Comparison of ENCODE assay signal across 7 mouse cellular contexts in the genomic region with DNA sequence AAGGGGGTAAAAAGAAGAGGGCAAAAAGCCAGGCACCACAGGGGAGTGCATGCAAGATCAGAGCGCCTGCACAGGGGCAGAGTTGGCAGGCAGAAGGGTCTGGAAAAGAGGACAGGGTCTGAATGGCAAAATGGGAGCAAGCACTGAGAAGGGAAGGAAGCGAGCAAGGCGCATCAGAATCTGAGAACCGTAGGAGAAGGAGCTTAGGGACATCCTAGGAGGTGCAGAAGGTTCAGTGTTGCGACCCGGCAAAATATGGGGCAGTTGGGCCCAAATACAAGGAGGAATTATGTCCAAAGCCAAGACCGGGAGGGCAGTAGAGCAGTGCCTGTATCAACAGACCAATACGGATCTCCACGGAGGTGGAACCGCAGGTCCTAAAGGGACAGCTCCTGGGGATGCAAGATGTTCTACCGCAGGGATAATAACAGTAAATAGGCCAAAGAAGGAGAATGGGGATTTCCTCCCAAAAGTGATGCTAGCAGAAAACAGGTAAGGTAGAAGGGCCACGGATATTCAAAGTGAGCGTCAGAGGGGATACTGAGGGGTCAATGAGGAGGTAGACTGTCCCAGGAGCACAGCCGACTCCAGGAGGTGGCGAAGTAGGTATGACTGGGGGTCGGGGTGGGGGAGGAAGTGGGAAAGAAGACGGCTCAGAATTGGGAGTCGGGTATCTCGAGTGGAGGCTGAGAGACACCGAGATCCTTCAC. TPM values are rescaled to one million over a fixed set of nuclear protein-coding genes. Genes with fewer than 3 reads are reported as not detected.
A peak's percentile ranks its signal among the peaks of the same experiment; 100 is the strongest.
DNase-seq lines count a peak whose midpoint lies in the region; ATAC-seq and TF ChIP-seq lines count a peak whose summit lies in the region.

No protein-coding gene starts in this region.

- intact Hi-C loops in gastrocnemius, postnatal 14 days (cut with DNase I; ENCODE audit: low total_unique reads), result no loop called here

- H3K79me2 ChIP-seq in liver, adult 2 months (ENCODE audit: control insufficient read depth, insufficient read depth, low read length), result peaks cover 39% of the 10 kb centered on the region

- no peaks in the 10 kb centered on the region for H3K27me3 ChIP-seq in liver, adult 2 months (ENCODE audit: control insufficient read depth, insufficient read depth, low read length)
- H3K27me3 ChIP-seq in embryonic facial prominence, embryonic 11.5 days (ENCODE audit: control insufficient read depth, insufficient read depth, low read length), result no peaks in the 10 kb centered on the region
- H3K27me3 ChIP-seq in intestine, embryonic 14.5 days (replicated peaks; ENCODE audit: control insufficient read depth, insufficient read depth, low read length), result no peaks in the 10 kb centered on the region
- peaks cover 11% of the 10 kb centered on the region for H3K27me3 ChIP-seq in midbrain, embryonic 12.5 days

- peaks cover 34% of the 10 kb centered on the region for H3K4me1 ChIP-seq in liver, adult 2 months (ENCODE audit: control insufficient read depth, insufficient read depth, low read length)
- H3K4me1 ChIP-seq in bone marrow, adult 2 months (ENCODE audit: control insufficient read depth, insufficient read depth, low read length), result no peaks in the 10 kb centered on the region; the same call in 1 of the 2 replicates
- peaks cover 5% of the 10 kb centered on the region for H3K4me1 ChIP-seq in embryonic facial prominence, embryonic 11.5 days (ENCODE audit: control insufficient read depth, insufficient read depth, low read length)
- H3K4me1 ChIP-seq in intestine, embryonic 14.5 days (replicated peaks; ENCODE audit: control insufficient read depth, insufficient read depth, low read length), result peaks cover 45% of the 10 kb centered on the region
- H3K4me1 ChIP-seq in midbrain, embryonic 12.5 days, result peaks cover 55% of the 10 kb centered on the region

- no peaks in the 10 kb centered on the region for H3K36me3 ChIP-seq in liver, adult 2 months (ENCODE audit: control insufficient read depth, insufficient read depth, low read length)
- H3K36me3 ChIP-seq in embryonic facial prominence, embryonic 11.5 days (replicated peaks; ENCODE audit: control insufficient read depth, insufficient read depth, low read depth, low read length), result no peaks in the 10 kb centered on the region
- 0 out of 2 replicates have a peak, but pooled peaks cover 5% of the 10 kb centered on the region for H3K36me3 ChIP-seq in intestine, embryonic 14.5 days (ENCODE audit: control insufficient read depth, insufficient read depth, low read length)
- no peaks in the 10 kb centered on the region for H3K36me3 ChIP-seq in midbrain, embryonic 12.5 days

- no peak for TF ChIP-seq POLR2A in liver, adult 2 months (IDR thresholded peaks at IDR 0.05; ENCODE audit: extremely low read depth, insufficient read depth, low read length)
- no peak for TF ChIP-seq POLR2A in bone marrow, adult 2 months (IDR thresholded peaks at IDR 0.05; ENCODE audit: borderline replicate concordance, control insufficient read depth, low read depth, low read length)

- peak overlapping the region; percentile 90 for H3K4me3 ChIP-seq in liver, adult 2 months (ENCODE audit: insufficient read depth, low read depth, low read length)
- peak overlapping the region; percentile 42 for H3K4me3 ChIP-seq in bone marrow, adult 2 months (replicated peaks; ENCODE audit: control insufficient read depth, low read depth, low read length)
- peak overlapping the region; percentile 84 for H3K4me3 ChIP-seq in embryonic facial prominence, embryonic 11.5 days (ENCODE audit: low read depth, low read length)
- H3K4me3 ChIP-seq in intestine, embryonic 14.5 days (ENCODE audit: low read depth, low read length), result peak overlapping the region; percentile 51
- peak overlapping the region; percentile 95 for H3K4me3 ChIP-seq in midbrain, embryonic 12.5 days

- no peak for ATAC-seq in embryonic facial prominence, embryonic 11.5 days (replicated peaks; ENCODE audit: insufficient number of reproducible peaks, low FRiP score, low TSS enrichment, low read depth)
- no peak for ATAC-seq in intestine, embryonic 14.5 days (replicated peaks; ENCODE audit: low FRiP score, low TSS enrichment, low read depth)
- no peak for ATAC-seq in midbrain, embryonic 12.5 days (ENCODE audit: low FRiP score, low read depth)

- peak overlapping the region; percentile 99 for H3K9ac ChIP-seq in liver, adult 2 months (ENCODE audit: low read depth, low read length)
- H3K9ac ChIP-seq in embryonic facial prominence, embryonic 11.5 days (replicated peaks; ENCODE audit: low read length), result peak overlapping the region; percentile 97
- peak overlapping the region; percentile 97 for H3K9ac ChIP-seq in intestine, embryonic 14.5 days (ENCODE audit: low read length)
- H3K9ac ChIP-seq in midbrain, embryonic 12.5 days (replicated peaks), result peak overlapping the region; percentile 99

- peak; percentile 52 for DNase-seq in liver, adult 2 months (ENCODE audit: extremely low read depth, low read depth, low spot score)
- DNase-seq in liver, result no peak
- DNase-seq in embryonic facial prominence, embryonic 11.5 days (ENCODE audit: low spot score), result peak; percentile 30
- peak; percentile 80 for DNase-seq in intestine, embryonic 14.5 days (ENCODE audit: low spot score)
- no peak for DNase-seq in gastrocnemius, postnatal 14 days

- peak overlapping the region; percentile 89 for H3K27ac ChIP-seq in liver, adult 2 months (replicated peaks; ENCODE audit: insufficient read depth, low read depth, low read length)
- no peak overlapping the region; the same call in 1 of the 2 replicates for H3K27ac ChIP-seq in bone marrow, adult 2 months (ENCODE audit: control insufficient read depth, insufficient read depth, low read depth, low read length, poor library complexity)
- peak overlapping the region; percentile 99 for H3K27ac ChIP-seq in embryonic facial prominence, embryonic 11.5 days (replicated peaks; ENCODE audit: low read depth, low read length)
- H3K27ac ChIP-seq in intestine, embryonic 14.5 days (ENCODE audit: low read depth), result peak overlapping the region; percentile 100; the same call in 1 of the 2 replicates
- peak overlapping the region; percentile 100 for H3K27ac ChIP-seq in midbrain, embryonic 12.5 days (replicated peaks)

- H3K4me2 ChIP-seq in embryonic facial prominence, embryonic 11.5 days (ENCODE audit: low read depth, low read length), result peak overlapping the region; percentile 81
- H3K4me2 ChIP-seq in intestine, embryonic 14.5 days (ENCODE audit: low read length), result peak overlapping the region; percentile 65
- H3K4me2 ChIP-seq in midbrain, embryonic 12.5 days (replicated peaks), result peak overlapping the region; percentile 91

- 7% methylated on average over 20 of the region's 20 CpGs for WGBS in liver, adult 2 months
- 11% methylated on average over 20 of the region's 20 CpGs for WGBS in bone marrow, adult 2 months
- WGBS in embryonic facial prominence, embryonic 11.5 days, result 1% methylated on average over 20 of the region's 20 CpGs
- 3% methylated on average over 20 of the region's 20 CpGs for WGBS in intestine, embryonic 14.5 days
- WGBS in midbrain, embryonic 12.5 days, result under 1% methylated on average over 20 of the region's 20 CpGs

- TF ChIP-seq CTCF in liver, adult 2 months (IDR thresholded peaks at IDR 0.05; ENCODE audit: low read depth, low read length), result no peak
- no peak for TF ChIP-seq CTCF in bone marrow, adult 2 months (IDR thresholded peaks at IDR 0.05; ENCODE audit: control insufficient read depth, insufficient read depth, low read length)

- H3K9me3 ChIP-seq in embryonic facial prominence, embryonic 11.5 days (replicated peaks; ENCODE audit: control insufficient read depth, low read length), result no peaks in the 10 kb centered on the region
- H3K9me3 ChIP-seq in intestine, embryonic 14.5 days (ENCODE audit: control insufficient read depth, low read length), result no peaks in the 10 kb centered on the region
- no peaks in the 10 kb centered on the region for H3K9me3 ChIP-seq in midbrain, embryonic 12.5 days

RNA-seq across cellular contexts. Expression of gene Arhgap35, which starts 1.2 kb away (rescaled TPM):
- total RNA-seq in liver, adult 2 months (2014; rRNA removed), result 30.4 and 38.9 TPM in 2 replicates
- polyA plus RNA-seq in liver, adult 2 months (2012; rRNA removed), result 20.7 and 22.2 TPM in 2 replicates
- 2.6 and 3.0 TPM in 2 replicates for polyA plus RNA-seq in bone marrow, adult 2 months (2011; ENCODE audit: insufficient read depth, insufficient read length, low replicate concordance, missing spikeins)
- polyA plus RNA-seq in embryonic facial prominence, embryonic 11.5 days (2014; fragmentation: Nextera tagmentation; extraction: Ambion mirVana), result 32.6 and 34.3 TPM in 2 replicates
- polyA plus RNA-seq in intestine, embryonic 14.5 days (2014; fragmentation: Nextera tagmentation; extraction: Ambion mirVana), result 18.5 and 19.0 TPM in 2 replicates
- 39.1 and 40.2 TPM in 2 replicates for polyA plus RNA-seq in midbrain, embryonic 12.5 days (2016; fragmentation: Nextera tagmentation; extraction: Ambion mirVana)
- total RNA-seq in gastrocnemius, postnatal 14 days (2021), result 10 to 100 TPM; 18.8 to 23.1 TPM

Comparison
In these comparisons a context has a peak if more than half of its experiments do, and no peak if none do; other contexts are left out.
1. DNase-seq: peak in liver, adult 2 months (single experiment), embryonic facial prominence, embryonic 11.5 days (single experiment) and intestine, embryonic 14.5 days (single experiment); none in liver (single experiment) and gastrocnemius, postnatal 14 days (single experiment).
2. H3K4me3 ChIP-seq: peak in every context shown above with its lines; median percentile 95 in midbrain, embryonic 12.5 days; 90 in liver, adult 2 months; 84 in embryonic facial prominence, embryonic 11.5 days; 51 in intestine, embryonic 14.5 days; 42 in bone marrow, adult 2 months.
3. Peak in every context shown above with its lines, with median percentiles within 50 percentile points of each other: H3K9ac ChIP-seq and H3K4me2 ChIP-seq.